Mouse (Mus musculus): ENCODE data around the gene Prorsd1. TPM values are rescaled to one million over a fixed set of nuclear protein-coding genes. Genes with fewer than 3 reads are reported as not detected.

The Prorsd1 gene
- total RNA-seq, 2 experiments from 2014 or later = 4.5 to 4.8 TPM

- no peak for DNase-seq (ENCODE audit: low spot score in 2 of 2)
These were observed 10.6 kb downstream of the Prorsd1 start for GRCm38 (mm10) chr11:29503948-29504893.

GRCm38 (mm10) chr11:29496962-29497361 is 17.9 kb downstream of the Prorsd1 start:
- no peak for DNase-seq (ENCODE audit: low spot score in 2 of 2)

DNA sequence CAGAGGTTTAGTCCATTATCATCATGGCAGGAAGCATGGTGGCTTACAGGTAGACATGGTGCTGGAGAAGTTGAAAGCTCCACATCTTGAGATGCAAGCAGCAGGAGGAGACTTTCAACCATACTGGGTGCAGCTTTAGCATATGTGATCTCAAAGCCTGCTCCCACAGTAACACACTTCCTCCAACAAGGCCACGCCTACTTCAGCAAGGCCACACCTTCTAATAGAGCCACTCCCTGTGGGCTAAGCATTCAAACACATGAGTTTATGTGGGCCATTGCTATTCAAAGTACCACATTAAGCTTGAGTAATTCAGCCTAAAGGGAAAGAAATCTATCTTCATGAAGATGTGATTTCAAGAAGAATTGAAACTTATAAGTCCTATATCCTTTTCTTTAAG is 21.7 kb downstream of the Prorsd1 start:
- no peak for DNase-seq (ENCODE audit: low spot score in 2 of 2)

DNA sequence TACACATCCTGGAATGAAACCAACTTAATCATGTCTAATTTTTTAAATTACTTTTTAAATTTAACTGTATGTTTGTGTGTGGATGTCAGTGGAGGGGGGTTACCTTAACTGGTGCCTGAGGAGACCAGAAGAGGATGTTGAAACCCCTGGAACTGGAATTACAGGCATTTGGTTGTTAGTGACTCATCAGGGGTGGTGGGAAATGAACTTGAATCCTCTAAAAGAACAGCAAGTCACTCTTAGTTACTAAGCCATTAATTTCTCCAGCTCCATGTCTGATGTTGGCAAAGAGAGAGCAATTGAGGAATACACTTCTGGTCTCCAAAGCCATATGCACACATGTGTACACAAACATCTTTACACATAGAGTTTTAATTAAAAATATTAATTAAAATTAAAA is 40.2 kb downstream of the Prorsd1 start:
- DNase-seq (ENCODE audit: low spot score in 2 of 2) = no peak

Other genes starting within 250 kb of the Prorsd1 start
- gene Ccdc88a, start 141.4 kb downstream of the Prorsd1 start, total RNA-seq (2021) = 10 to 100 TPM; 52.8 to 58.0 TPM
- 10 to 100 TPM; 29.6 to 32.0 TPM for gene Mtif2, start 11.4 kb upstream of the Prorsd1 start, total RNA-seq (2021)
- gene Clhc1, start 32.9 kb upstream of the Prorsd1 start, total RNA-seq (2021) = under 1 TPM; 0.15 to 0.37 TPM
- gene Rps27a, start 33.1 kb upstream of the Prorsd1 start, total RNA-seq (2021) = 100 to 1,000 TPM; 473 to 488 TPM
- 100 to 1,000 TPM; 468 to 492 TPM for gene Rtn4, start 177.9 kb upstream of the Prorsd1 start, total RNA-seq (2021)